Mouse (Mus musculus): ENCODE measurements around the gene Cdkn2c.

DNA sequence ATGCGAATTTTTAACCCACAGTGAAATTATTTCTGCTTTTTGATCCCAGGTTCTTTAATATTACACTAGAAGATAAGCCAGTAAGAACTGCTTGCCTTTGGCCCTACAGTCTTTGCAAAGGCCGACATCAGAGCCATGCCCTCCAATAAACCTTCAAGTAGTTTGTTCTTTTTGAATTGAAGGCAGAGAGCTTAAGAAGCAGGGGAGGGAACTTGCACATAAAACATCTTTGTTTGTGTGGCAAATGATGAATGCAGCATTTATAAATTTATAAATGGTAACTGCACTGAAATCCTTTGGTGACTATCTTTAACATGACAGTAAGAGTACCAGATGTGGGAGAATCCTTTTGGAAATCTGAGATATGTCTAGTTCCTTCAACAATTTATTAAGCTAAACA is 7.4 kb downstream of the Cdkn2c start:
- no peak for TF ChIP-seq GATA1 (IDR thresholded peaks at IDR 0.05; ENCODE audit: borderline replicate concordance, low read length)
- no peak for TF ChIP-seq FLI1 (IDR thresholded peaks at IDR 0.05; ENCODE audit: low read length)

All from megakaryocyte, embryonic 14.5 days (primary cell).